Mouse (Mus musculus): ENCODE measurements at regions not wholly inside any gene's neighbourhood (a gene's known extent, or its start where the extent isn't known, plus 50 kb on each side); places are given as distances from the start of the nearest gene placed in this dataset.

DNA sequence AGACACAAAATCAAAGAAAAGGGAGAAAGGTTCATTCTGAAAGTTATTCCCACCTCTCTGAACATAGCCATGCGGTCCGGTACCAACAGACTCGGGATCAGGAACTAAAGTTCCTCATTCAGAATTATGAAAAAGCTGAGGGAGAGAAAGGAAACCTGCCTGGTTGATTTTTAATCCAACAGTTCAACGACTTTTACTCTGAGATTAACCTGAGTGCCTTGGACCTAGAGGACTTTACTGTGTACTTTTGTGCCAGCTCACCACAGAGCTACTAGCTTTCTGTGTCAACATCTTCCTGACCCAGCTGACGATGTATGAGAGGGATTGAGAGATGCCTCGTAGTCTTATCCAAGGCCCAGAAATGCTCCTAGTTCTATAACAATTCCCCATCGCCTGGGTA, 92.5 kb upstream of the 2210010C04Rik start:
- no peak for ATAC-seq (replicated peaks; ENCODE audit: poor library complexity)

DNA sequence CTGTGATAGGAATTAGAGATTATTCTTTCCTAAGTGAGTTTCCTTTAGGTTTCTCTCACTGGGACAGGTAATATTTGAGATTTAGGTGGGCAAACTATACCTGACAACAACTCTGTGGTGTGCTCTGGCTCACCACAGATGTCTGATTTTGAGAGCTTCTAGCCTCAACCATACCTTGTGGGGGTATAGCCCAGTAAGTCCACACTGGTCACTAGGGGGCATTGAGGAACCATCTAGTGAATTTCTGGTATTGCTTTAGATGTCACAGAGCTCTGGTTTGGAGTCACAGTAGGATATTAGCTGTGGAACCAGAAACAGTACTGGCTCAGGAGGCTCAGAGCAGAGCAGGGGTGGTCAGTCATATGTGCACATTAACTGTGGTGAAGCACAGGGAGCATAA, 91.5 kb upstream of the 2210010C04Rik start:
- peak; percentile 70 for ATAC-seq (replicated peaks; ENCODE audit: poor library complexity)

DNA sequence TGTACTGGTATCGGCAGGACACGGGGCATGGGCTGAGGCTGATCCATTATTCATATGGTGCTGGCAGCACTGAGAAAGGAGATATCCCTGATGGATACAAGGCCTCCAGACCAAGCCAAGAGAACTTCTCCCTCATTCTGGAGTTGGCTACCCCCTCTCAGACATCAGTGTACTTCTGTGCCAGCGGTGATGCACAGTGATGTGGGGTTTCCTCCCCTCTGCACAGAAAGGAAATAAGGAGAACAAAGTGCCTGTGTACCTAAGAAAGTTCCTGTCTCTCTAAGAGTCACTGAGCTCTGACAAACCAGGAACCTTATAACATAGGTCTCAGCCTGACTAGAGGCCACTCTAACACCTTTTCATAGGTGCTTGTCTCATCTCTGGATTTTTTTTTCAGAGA, 86.3 kb upstream of the 2210010C04Rik start:
- ATAC-seq (replicated peaks; ENCODE audit: poor library complexity), result no peak

DNA sequence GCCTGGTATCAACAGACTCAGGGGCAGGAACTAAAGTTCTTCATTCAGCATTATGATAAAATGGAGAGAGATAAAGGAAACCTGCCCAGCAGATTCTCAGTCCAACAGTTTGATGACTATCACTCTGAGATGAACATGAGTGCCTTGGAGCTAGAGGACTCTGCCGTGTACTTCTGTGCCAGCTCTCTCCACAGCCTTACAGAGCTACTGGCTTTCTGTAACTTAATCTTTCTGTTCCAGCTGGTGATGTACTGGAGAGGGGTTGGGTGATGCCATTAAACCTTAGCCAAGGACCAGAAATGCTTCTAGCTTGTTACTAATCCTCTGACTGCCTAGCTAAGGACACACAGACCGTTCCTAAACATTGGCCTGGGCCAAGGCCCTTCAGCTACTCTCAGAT, 83.9 kb upstream of the 2210010C04Rik start:
- ATAC-seq (replicated peaks; ENCODE audit: poor library complexity), result peak; percentile 70

DNA sequence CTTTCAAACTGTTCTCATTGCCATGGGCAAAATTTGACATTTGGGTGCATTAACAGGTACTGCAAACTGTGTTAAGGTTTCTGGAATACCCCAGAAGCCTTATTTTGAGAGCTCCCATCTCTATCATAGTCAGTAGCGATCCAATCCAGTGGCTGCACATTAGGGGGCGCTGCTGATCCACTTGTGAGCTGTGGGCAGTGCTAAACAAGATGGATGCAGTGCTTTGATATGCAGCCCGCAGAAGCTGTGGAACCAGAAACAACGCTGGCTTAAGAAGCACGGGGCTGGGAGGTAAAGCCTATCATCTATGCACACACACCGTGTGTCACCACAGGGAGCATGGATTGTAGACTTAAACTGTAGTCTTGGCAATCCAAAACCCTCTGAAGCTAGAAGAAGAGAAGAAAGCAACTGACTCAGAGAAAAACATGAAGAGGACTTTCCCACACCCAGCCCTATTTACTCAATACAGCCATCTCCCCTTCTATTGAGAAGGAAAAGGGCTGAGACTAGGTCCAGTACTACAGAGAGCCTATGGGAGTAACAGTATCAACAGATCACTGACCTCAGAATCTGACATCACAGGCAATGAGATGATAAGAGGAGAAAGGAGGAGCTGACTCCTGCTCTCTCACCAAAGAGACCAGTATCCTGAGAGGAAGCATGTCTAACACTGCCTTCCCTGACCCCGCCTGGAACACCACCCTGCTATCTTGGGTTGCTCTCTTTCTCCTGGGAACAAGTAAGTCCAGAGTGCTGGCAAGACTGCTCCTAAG, 83.1 kb upstream of the 2210010C04Rik start:
- peak; percentile 83 for ATAC-seq (replicated peaks; ENCODE audit: poor library complexity)

DNA sequence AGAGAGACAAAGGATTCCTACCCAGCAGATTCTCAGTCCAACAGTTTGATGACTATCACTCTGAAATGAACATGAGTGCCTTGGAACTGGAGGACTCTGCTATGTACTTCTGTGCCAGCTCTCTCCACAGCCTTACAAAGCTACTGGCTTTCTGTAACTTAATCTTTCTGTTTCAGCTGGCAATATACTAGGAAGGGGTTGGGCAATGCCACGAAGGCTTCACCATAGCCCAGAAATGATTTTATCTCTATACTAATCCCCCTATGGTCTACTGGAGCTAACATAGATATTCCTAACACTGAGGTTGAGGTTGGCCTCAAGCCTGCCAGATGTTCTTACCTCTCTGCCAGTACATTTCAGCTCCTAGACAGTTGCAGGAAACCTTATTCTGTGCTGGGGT, 78.6 kb upstream of the 2210010C04Rik start:
- ATAC-seq (replicated peaks; ENCODE audit: poor library complexity), result peak; percentile 44

DNA sequence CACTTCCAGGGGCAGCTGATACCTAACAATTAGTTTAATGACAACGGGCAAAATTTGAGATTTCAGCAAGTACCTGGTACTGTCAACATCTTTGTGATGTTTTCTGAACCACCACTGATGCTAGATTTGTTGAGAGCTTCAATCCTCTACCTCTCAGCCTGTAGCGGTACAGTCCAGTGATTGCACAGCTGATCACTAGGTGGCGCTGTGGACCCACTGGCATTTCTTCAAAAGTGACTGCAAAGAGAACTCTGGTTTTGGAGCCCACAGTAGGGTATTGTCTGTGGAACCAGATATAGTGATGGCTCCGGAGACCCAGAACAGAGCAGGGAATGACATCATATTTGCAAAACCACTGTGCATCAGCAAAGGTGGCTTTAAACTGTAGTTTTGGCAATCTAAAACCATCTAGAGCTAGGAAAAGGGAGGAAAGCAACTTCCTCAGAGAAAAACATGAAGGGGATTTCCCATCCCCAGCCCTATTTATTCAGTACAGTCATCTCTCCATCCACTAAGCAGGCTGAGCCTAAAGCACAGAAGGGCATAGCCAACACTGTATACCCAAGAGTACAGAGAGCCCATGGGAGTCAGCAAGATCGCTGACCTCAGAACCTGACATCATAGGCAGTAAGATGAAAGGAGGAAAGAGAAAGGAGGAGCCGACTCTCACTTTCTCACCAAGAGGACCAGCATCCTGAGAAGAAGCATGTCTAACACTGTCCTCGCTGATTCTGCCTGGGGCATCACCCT, 77.7 kb upstream of the 2210010C04Rik start:
- ATAC-seq (replicated peaks; ENCODE audit: poor library complexity), result peak; percentile 71

DNA sequence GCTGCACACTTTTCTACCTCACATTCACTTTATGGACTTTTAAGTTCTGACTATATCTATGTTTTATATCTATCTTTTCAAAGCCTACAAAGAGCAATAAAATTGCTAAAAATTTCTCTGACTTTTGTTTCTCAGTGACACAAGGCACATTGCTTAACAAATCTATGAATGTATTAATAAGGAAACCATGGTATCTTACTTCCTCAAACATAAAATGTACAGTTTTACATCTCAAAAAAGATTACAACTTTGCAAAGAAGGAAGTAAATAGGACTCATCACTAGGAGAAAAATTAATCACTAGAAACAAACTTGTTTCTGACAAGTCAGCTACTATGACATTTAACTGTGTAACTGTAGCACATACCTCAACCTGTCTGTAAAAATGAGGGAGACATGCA, 76.5 kb upstream of the 2210010C04Rik start:
- ATAC-seq (replicated peaks; ENCODE audit: poor library complexity), result peak; percentile 30; the same call in 1 of the 2 replicates

DNA sequence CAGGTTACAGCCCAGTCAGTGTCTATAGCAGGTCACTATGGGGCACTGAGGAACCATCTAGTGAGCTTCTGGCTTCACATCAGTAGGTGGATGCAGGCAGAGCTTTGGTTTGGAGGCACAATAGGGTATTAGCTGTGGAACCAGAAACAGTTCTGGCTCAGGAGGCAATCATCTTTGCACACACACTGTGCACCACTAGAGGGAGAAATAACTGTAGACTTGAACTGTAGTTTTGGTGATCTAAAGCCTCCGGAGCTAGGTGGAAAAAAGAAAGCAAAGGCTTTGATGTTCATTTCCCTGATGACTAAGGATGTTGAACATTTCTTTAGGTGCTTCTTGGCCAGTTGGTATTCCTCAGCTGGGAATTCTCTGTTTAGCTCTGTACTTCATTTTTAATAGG, 73.6 kb upstream of the 2210010C04Rik start:
- ATAC-seq (replicated peaks; ENCODE audit: poor library complexity), result peak; percentile 65

DNA sequence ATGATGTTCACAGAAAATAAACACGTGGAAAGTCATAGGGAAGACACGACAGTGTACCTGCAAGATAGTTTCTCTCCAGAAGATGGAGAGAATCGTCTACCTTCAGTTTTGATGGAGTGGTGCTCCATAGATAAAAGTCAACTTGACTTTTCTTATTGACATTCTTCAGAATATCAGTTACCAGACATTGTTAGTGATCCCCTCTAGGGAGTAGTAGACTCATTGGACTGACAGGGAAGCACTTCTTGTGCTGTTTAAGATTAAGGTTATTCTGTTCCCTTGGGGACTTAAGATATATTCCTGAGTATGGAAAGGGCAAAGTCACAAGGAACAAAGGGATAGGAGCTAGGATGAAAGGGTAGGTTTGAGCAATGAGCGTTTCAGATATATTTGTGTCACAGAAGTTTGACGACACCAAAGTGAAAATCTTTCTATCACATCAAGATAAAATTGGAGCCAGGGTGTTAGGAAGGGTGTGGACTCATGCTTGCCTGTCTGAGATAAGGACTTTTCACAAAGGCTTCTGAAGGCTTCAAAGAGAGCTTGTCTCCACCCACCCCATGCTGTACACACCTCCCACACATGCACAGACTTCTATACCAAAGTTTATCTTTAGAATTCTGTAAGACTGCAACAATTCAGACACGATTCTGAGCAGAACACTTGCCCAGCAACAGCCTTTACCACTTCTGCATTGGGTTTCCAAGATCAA, 68.5 kb upstream of the 2210010C04Rik start:
- peak; percentile 89 for ATAC-seq (replicated peaks; ENCODE audit: poor library complexity)

DNA sequence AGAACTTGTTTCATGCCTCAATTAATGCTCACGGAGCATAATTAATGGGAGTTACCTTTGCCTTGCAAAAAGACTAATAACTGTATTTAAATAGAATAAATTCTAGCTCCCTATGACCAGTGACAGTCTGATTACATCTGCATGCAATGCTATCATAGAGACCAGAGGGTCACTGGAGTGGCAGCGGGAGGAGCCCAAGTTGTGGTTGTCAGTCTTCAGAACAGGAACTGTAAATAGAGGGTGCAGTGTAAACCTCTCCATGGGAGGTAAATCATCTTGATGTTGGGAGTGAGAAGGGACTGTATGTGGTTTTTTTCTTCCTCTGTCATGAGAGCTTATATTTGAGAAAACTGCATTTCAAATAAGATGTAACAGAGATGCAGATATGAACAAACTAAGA, 66.7 kb upstream of the 2210010C04Rik start:
- peak; percentile 40 for ATAC-seq (replicated peaks; ENCODE audit: poor library complexity)

DNA sequence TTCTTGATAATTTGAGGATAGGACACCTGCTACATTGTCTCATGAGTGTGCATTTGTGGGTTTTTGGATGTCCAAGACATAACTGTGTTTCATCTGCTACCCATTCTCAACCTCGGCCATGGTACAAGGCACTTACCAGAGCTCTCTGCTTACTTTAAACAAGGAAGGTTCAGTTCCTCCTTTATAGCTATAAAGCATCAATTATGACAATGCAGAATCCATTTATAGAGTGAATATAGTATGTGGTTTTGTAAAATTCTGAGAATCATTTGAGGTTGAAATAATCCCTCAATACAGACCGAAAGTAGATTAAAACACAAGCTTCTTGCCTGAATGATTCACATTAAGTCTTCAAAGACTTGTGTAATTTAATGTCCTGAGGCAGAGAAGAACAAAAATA, 64.9 kb upstream of the 2210010C04Rik start:
- 0 out of 2 replicates have a peak, but pooled peaks have one; percentile 24 for ATAC-seq (replicated peaks; ENCODE audit: poor library complexity)

DNA sequence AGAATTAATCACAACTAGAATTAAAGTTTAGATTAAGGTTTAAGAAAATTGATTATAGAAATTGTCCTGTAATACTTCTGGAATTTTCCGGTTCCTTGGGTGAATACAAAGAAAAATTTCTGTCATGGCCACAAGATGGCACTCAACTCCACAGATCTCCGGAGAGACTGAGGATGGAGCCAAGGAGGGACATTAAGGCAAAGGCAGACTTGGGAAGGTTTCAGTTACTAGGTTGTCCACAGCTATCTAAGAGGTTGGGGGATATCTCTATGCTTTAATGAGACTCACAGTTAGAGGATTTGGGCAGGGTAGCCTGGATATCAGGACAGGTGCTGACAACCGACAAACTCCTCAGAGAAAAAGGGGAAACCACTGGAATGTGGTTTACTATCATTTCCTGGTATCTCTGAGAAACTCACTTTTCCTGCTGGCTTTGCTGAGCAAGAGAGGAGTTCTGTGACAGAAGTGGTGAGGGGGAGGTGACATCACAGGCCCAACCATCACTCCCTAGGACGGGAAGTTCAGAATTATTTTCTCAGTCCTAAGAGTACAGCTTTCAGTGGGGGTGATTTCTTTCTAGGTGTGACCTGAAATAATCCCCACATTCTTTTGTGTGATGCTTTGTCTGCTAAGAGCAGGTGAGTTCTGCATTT, 56.0 kb upstream of the 2210010C04Rik start:
- peak; percentile 86 for ATAC-seq (replicated peaks; ENCODE audit: poor library complexity)
